Mouse (Mus musculus) neutrophil, adult 5-6 weeks (primary cell): ENCODE measurements around the gene Slc27a1. TPM values are rescaled to one million over a fixed set of nuclear protein-coding genes. Genes with fewer than 3 reads are reported as not detected.

Experiments
- ATAC-seq: fragments of 151-379, 151-347 bp; 2 replicates; pipeline ENCODE4 v1.8.0; 2017; ENCODE audit warnings: mild to moderate bottlenecking, moderate TSS enrichment; ENCODE audit not compliant: insufficient number of reproducible peaks, poor library complexity, low FRiP score, severe bottlenecking; ENCODE audit errors: extremely low read depth
- total RNA-seq: library from RNA; stranded (forward); fragments of 200-1000 nt; gene quantifications from 2 replicates; pipeline ENCODE4 v1.2.3, GENCODE M21; 2017

Gene Slc27a1
- total RNA-seq, 1 experiment from 2014 or later, result 5.7 TPM

- ATAC-seq, result peak; percentile 15; the same call in 1 of the 2 replicates
Measured at GRCm38 (mm10) chr8:71601939-71602665, 33.4 kb downstream of the Slc27a1 start.

GRCm38 (mm10) chr8:71602666-71603334, 34.1 kb downstream of the Slc27a1 start:
- no peak for ATAC-seq

- ATAC-seq, result no peak
Measured at GRCm38 (mm10) chr8:71604021-71604420, 35.3 kb downstream of the Slc27a1 start.

- ATAC-seq, result peak; percentile 96
Measured at GRCm38 (mm10) chr8:71610822-71611651, 42.4 kb downstream of the Slc27a1 start, which contains the start of gene Colgalt1. Gene Colgalt1, plus strand, starts transcription at chr8:71610998.

- no peak for ATAC-seq
Measured at GRCm38 (mm10) chr8:71612141-71612540, 43.5 kb downstream of the Slc27a1 start.

GRCm38 (mm10) chr8:71613418-71613817, 44.7 kb downstream of the Slc27a1 start:
- ATAC-seq, result 0 out of 2 replicates have a peak, but pooled peaks have one; percentile 9

- ATAC-seq, result no peak
Measured at GRCm38 (mm10) chr8:71619786-71620185, 51.1 kb downstream of the Slc27a1 start.

GRCm38 (mm10) chr8:71625088-71625487, 56.4 kb downstream of the Slc27a1 start:
- ATAC-seq, result peak; percentile 32; the same call in 1 of the 2 replicates

- no peak for ATAC-seq
Measured at GRCm38 (mm10) chr8:71626753-71627152, 58.1 kb downstream of the Slc27a1 start.

- no peak for ATAC-seq
Measured at GRCm38 (mm10) chr8:71627265-71628099, 58.8 kb downstream of the Slc27a1 start.

- ATAC-seq, result no peak
Measured at GRCm38 (mm10) chr8:71628396-71629095, 59.9 kb downstream of the Slc27a1 start.

GRCm38 (mm10) chr8:71629096-71629697, 60.5 kb downstream of the Slc27a1 start:
- peak; percentile 61 for ATAC-seq

- ATAC-seq, result no peak
Measured at GRCm38 (mm10) chr8:71629781-71630212, 61.1 kb downstream of the Slc27a1 start.

GRCm38 (mm10) chr8:71630761-71631160, 62.1 kb downstream of the Slc27a1 start:
- no peak for ATAC-seq

GRCm38 (mm10) chr8:71631897-71632296, 63.2 kb downstream of the Slc27a1 start:
- no peak for ATAC-seq

- 0 out of 2 replicates have a peak, but pooled peaks have one; percentile 25 for ATAC-seq
Measured at GRCm38 (mm10) chr8:71633164-71633563, 64.5 kb downstream of the Slc27a1 start.

- ATAC-seq, result peak; percentile 36; the same call in 1 of the 2 replicates
Measured at GRCm38 (mm10) chr8:71633981-71634667, 65.4 kb downstream of the Slc27a1 start.
